Mouse (Mus musculus) liver, embryonic 12.5 days (tissue): ENCODE measurements around the gene Psmd9. TPM values are rescaled to one million over a fixed set of nuclear protein-coding genes. Genes with fewer than 3 reads are reported as not detected.
A peak's percentile ranks its signal among the peaks of the same experiment; 100 is the strongest.
"Not testable (repeated sequence)": the region's sequence is repeated elsewhere in the genome, so short reads cannot be mapped to it uniquely, and the experiment has no call there.

ENCODE experiments used
- ATAC-seq: fragments of 200-750 bp; cut with Nextera tagmentation; 2 replicates; pipeline ENCODE4 v1.8.0; 2017; ENCODE audit warnings: moderate number of reproducible peaks, mild to moderate bottlenecking, moderate library complexity
- H3K27ac ChIP-seq: fragments of 300-500 bp; sonication (generic); 2 replicates; pipeline ENCODE4 v1.5.1; 2016; ENCODE audit warnings: mild to moderate bottlenecking
- H3K27me3 ChIP-seq: fragments of 300-500 bp; sonication (generic); replicated peaks from 2 replicates; pipeline ENCODE4 v1.6.1; 2016; ENCODE audit warnings: mild to moderate bottlenecking, moderate library complexity
- H3K36me3 ChIP-seq: fragments of 300-500 bp; sonication (generic); 2 replicates; pipeline ENCODE4 v1.6.1; 2016; ENCODE audit warnings: mild to moderate bottlenecking, moderate library complexity
- H3K4me1 ChIP-seq: fragments of 300-500 bp; sonication (generic); 2 replicates; pipeline ENCODE4 v1.6.1; 2016
- H3K4me2 ChIP-seq: fragments of 300-500 bp; sonication (generic); 2 replicates; pipeline ENCODE4 v1.6.1; 2016; ENCODE audit warnings: mild to moderate bottlenecking, moderate library complexity
- H3K4me3 ChIP-seq: fragments of 300-500 bp; sonication (generic); 2 replicates; pipeline ENCODE4 v1.5.1; 2016; ENCODE audit warnings: mild to moderate bottlenecking, moderate library complexity
- H3K9ac ChIP-seq: fragments of 300-500 bp; sonication (generic); 2 replicates; pipeline ENCODE4 v1.6.1; 2016; ENCODE audit warnings: mild to moderate bottlenecking, moderate library complexity
- H3K9me3 ChIP-seq: fragments of 300-500 bp; sonication (generic); replicated peaks from 2 replicates; pipeline ENCODE4 v1.6.1; 2016; ENCODE audit warnings: mild to moderate bottlenecking, moderate library complexity
- WGBS: fragments of 180-500 bp; shearing (Covaris S2); methylation state at CpG from one replicate; pipeline ENCODE4 v1.1.7; 2016; ENCODE audit not compliant: insufficient replicate concordance; 5-methylcytosine and 5-hydroxymethylcytosine counted together
- polyA plus RNA-seq: library from polyadenylated mRNA; unstranded; fragments of >200 nt; fragmentation: Nextera tagmentation; extraction: Ambion mirVana; gene quantifications from 2 replicates; pipeline ENCODE4 v1.2.1, GENCODE M21; 2016

Psmd9 gene
- polyA plus RNA-seq, 1 experiment from 2014 or later, result 77.4 TPM

DNA sequence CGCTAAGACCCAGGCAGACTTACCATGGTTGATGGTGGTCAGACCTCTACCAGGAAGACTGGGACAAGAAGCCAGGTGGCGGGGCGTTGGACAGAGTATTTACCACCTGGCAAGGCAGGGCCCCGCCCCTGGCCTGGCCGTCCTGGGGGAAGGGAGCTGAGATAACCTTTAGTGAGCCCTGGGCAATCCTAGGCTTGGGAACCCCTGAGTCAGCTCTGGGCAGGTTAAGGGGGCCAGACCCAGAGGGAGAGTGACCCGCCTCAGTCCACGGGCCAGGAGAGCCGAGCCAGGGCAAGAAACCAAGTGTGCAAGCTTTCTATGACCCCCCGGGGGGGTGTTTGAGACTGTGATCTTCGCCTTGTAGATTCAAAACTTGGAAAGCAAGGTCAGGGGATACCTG, 13.4 kb downstream of the Psmd9 start, which contains the start of gene Hpd:
Hpd (minus strand) TSS at position 77 of the 400 bp plus-strand sequence.
- 54% methylated on average over 10 of the region's 10 CpGs for WGBS
- 0 out of 2 replicates have a peak within 1 kb of the TSS, but pooled peaks have one; percentile 12 for H3K9ac ChIP-seq
- H3K27ac ChIP-seq, result peak within 1 kb of the TSS; percentile 18
- H3K27me3 ChIP-seq, result peaks cover 28% of the 10 kb centered on the region
- no peak within 1 kb of the TSS for H3K4me2 ChIP-seq
- H3K36me3 ChIP-seq, result no peaks in the 10 kb centered on the region
- H3K9me3 ChIP-seq, result no peaks in the 10 kb centered on the region
- no peak for ATAC-seq
- peaks cover 11% of the 10 kb centered on the region; the same call in 1 of the 2 replicates for H3K4me1 ChIP-seq
- no peak within 1 kb of the TSS for H3K4me3 ChIP-seq

DNA sequence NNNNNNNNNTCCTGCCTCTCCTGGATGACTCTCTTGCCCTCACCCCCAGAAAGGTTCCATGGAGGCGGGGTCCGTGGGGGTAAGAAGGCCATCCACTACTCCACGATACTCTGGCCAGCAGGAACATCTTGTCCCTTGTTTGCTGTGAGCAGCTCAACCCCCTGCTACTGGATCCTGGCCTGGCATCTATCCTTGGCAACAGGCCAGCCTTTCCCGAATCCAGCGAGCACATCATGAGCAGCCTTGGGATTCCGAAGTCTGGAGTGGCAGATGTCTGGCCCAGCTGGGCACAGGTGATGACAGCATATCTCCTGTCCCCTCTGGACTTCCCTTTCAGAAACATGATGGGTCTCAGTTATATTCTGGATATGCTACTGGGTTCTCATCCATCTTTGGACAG, 16.8 kb downstream of the Psmd9 start:
- no peak overlapping the region for H3K4me2 ChIP-seq
- H3K4me1 ChIP-seq, result peaks cover 8% of the 10 kb centered on the region; the same call in 1 of the 2 replicates
- H3K9me3 ChIP-seq, result no peaks in the 10 kb centered on the region
- no peak overlapping the region for H3K4me3 ChIP-seq
- peaks cover 27% of the 10 kb centered on the region for H3K27me3 ChIP-seq
- H3K36me3 ChIP-seq, result no peaks in the 10 kb centered on the region
- ATAC-seq, result no peak
- no peak overlapping the region for H3K27ac ChIP-seq
- H3K9ac ChIP-seq, result no peak overlapping the region
- WGBS, result 73% methylated on average over 6 of the region's 6 CpGs

DNA sequence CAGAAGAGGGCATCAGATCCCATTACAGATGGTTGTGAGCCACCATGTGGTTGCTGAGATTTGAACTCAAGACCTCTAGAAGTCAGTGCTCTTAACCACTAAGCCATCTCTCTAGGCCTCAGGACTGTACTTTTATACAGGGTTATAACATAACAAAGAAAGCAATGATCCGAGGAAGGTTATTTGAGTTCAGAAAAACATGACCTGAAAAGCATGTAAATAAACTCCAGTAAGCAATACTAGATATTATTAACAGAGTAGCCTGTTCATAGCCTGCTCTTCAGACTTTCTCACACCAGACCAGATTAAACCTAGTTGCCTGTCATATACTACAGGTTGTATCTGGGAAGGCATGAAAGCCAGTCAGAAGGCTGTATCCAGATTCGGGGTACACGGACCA, 18.1 kb downstream of the Psmd9 start:
- no peak overlapping the region for H3K4me3 ChIP-seq
- no peaks in the 10 kb centered on the region for H3K9me3 ChIP-seq
- 84% methylated on average over 3 of the region's 3 CpGs for WGBS
- H3K4me1 ChIP-seq, result peaks cover 21% of the 10 kb centered on the region
- H3K36me3 ChIP-seq, result no peaks in the 10 kb centered on the region
- peaks cover 27% of the 10 kb centered on the region for H3K27me3 ChIP-seq
- no peak overlapping the region for H3K4me2 ChIP-seq
- ATAC-seq, result no peak
- no peak overlapping the region for H3K27ac ChIP-seq
- no peak overlapping the region for H3K9ac ChIP-seq

DNA sequence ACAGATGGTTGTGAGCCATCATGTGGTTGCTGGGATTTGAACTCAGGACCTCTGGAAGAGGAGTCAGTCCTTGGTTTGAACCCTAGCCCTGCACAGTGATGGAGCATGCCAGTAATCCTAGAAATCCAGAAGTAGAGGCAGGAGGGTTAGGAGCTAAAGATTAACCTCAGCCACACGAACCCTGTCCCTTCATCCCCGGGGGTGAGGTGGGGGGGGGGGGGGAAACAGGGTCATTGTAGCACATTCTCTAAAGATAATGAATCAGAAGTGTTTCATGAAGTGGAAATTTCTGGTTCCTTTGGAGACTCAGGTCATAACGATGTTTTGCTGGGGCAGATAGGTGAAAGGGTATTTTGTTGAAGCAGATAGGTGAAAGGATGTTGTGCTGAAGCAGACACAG, 21.7 kb downstream of the Psmd9 start:
- 59% methylated on average over 3 of the region's 3 CpGs for WGBS
- H3K36me3 ChIP-seq, result no peaks in the 10 kb centered on the region
- no peak overlapping the region for H3K4me3 ChIP-seq
- H3K4me2 ChIP-seq, result no peak overlapping the region
- H3K27ac ChIP-seq, result no peak overlapping the region
- no peaks in the 10 kb centered on the region for H3K9me3 ChIP-seq
- H3K27me3 ChIP-seq, result peaks cover 10% of the 10 kb centered on the region; the same call in 1 of the 2 replicates
- H3K9ac ChIP-seq, result no peak overlapping the region
- no peak for ATAC-seq
- peaks cover 50% of the 10 kb centered on the region for H3K4me1 ChIP-seq

DNA sequence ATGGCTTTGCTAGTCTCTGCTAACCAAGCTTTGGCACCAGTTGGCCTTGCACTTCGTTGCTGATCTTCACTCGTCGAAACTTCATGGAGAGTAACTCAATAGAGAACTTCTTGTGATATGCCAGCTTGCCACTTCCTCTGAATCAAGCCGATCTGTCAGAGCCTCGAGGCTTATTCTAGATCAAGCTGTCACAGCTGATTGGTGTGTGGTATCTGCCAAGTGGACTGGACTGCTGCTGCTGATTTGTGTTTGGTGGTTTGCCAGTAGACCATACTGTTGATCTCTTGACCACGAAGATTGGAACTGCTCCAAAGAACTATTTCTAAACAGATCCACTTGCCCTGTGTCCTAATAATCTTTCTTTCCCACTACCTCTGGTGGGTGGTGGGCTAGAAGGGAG, 22.2 kb downstream of the Psmd9 start:
- H3K9ac ChIP-seq, result no peak overlapping the region
- H3K4me3 ChIP-seq, result no peak overlapping the region
- H3K4me1 ChIP-seq, result peaks cover 54% of the 10 kb centered on the region
- no peaks in the 10 kb centered on the region for H3K9me3 ChIP-seq
- 50% methylated on average over 6 of the region's 6 CpGs for WGBS
- H3K27ac ChIP-seq, result no peak overlapping the region
- no peak for ATAC-seq
- no peaks in the 10 kb centered on the region for H3K36me3 ChIP-seq
- 0 out of 2 replicates have a peak, but pooled peaks cover 5% of the 10 kb centered on the region for H3K27me3 ChIP-seq
- H3K4me2 ChIP-seq, result no peak overlapping the region

DNA sequence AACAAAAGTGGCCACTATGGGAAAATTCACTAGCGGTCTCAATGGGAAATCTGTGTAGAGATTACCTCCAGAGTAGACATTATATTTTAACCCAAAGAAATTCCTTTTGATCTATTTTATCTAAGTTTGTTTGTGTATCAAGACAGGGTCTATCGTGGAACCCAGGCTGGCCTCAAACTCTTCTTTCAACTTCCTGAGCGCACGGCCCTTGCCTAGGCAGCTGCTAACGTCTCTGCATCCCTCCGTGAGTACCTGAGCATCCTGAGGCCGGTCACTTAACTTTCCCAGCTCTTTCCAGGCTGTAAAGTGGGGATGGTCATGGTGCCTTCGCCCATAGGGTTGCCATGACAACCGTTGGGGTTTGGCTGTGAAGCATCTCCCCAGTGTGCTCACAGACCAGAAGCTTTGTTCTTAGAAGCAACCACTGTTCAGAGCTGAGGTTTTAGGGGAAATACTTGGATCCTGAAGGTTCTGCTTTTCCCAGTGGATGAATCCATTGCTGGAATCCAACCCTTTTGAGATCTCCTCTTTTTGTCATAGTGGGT, 23.5 kb downstream of the Psmd9 start:
- peaks cover 54% of the 10 kb centered on the region for H3K4me1 ChIP-seq
- WGBS, result 54% methylated on average over 9 of the region's 9 CpGs
- H3K36me3 ChIP-seq, result no peaks in the 10 kb centered on the region
- H3K4me3 ChIP-seq, result no peak overlapping the region
- H3K4me2 ChIP-seq, result no peak overlapping the region
- no peaks in the 10 kb centered on the region for H3K9me3 ChIP-seq
- ATAC-seq, result no peak
- no peak overlapping the region for H3K9ac ChIP-seq
- peak overlapping the region; percentile 88 for H3K27ac ChIP-seq
- H3K27me3 ChIP-seq, result 0 out of 2 replicates have a peak, but pooled peaks cover 5% of the 10 kb centered on the region

DNA sequence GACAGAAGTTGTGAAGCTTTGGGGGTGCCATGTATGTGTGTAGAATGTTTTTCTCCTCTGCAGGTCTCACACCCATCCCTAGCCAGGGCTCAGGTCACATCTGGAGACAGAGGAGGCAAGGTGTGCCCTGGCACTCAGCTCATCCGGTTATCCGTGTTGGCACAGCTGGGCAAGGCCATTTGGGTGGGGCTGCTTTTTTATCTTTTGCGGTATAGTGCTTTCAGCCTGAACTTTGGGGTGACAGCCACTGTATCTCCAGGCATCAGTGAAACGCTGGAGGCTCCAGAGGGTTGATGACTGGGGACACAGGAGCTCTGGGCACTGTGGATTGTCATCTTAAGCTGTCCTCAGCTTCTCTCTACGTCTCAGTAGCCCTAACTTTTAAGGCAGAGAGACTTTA, 24.2 kb downstream of the Psmd9 start:
- Histone ChIP-seq H3K4me2 (peak overlapping the region; percentile 53), H3K9ac (peak overlapping the region; percentile 57), H3K36me3 (no peaks in the 10 kb centered on the region), H3K4me1 (peaks cover 55% of the 10 kb centered on the region), H3K4me3 (no peak overlapping the region), H3K27me3 (0 out of 2 replicates have a peak, but pooled peaks cover 3% of the 10 kb centered on the region), H3K9me3 (no peaks in the 10 kb centered on the region), H3K27ac (peak overlapping the region; percentile 88)
- peak; percentile 94 for ATAC-seq
- WGBS, result 28% methylated on average over 5 of the region's 5 CpGs

DNA sequence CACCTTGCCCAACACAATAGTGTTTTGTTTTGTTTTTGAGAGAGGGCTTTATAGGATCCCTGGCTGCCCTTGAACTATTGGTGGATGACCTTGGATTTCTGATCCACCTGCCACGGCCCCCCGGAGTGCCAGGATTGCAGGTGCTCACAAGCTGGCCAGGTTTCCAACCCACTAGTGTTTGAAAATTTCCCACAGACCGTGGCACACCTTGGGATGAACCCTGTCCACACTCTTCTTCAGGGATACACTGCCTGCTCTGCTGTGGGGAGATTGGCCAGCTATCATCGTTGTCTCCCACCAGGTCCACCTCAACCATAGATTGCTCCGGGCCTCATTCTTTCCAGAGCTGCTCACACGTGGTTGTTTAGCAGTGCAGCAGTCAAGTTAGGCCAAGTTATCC, 25.6 kb downstream of the Psmd9 start:
- H3K4me2 ChIP-seq, result no peak overlapping the region
- H3K27ac ChIP-seq, result peak overlapping the region; percentile 73
- no peak overlapping the region for H3K4me3 ChIP-seq
- no peaks in the 10 kb centered on the region for H3K36me3 ChIP-seq
- no peak for ATAC-seq
- H3K27me3 ChIP-seq, result no peaks in the 10 kb centered on the region
- peaks cover 60% of the 10 kb centered on the region for H3K4me1 ChIP-seq
- WGBS, result 72% methylated on average over 6 of the region's 6 CpGs
- peak overlapping the region; percentile 29; the same call in 1 of the 2 replicates for H3K9ac ChIP-seq
- H3K9me3 ChIP-seq, result no peaks in the 10 kb centered on the region

DNA sequence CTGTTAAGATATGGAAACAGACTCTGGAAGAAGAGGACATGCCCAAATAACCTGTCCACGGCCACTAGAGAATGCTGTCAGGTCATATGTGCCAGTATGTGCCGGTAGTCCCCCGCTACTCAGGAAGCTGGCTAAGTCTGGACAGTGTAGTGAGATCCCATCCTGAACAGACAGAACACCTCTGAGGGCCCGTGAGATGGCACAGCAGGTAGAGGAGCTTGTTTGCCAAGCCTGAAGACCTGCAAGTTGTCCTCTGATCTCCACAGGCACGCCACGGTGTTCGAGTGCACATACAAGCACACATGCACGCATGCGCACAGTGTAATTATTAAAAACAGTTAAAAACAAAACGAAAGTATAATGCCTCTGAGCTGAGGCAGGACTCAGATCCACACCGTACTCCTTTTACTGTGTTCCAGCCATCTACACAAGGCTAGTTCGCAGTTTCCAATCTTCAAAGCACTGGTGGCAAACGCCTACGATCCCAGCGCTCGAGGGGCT, 26.3 kb downstream of the Psmd9 start:
- no peak overlapping the region for H3K4me3 ChIP-seq
- H3K9ac ChIP-seq, result no peak overlapping the region
- H3K27me3 ChIP-seq, result no peaks in the 10 kb centered on the region
- no peaks in the 10 kb centered on the region for H3K36me3 ChIP-seq
- no peaks in the 10 kb centered on the region for H3K9me3 ChIP-seq
- peak overlapping the region; percentile 73 for H3K27ac ChIP-seq
- WGBS, result 76% methylated on average over 16 of the region's 16 CpGs
- peaks cover 67% of the 10 kb centered on the region for H3K4me1 ChIP-seq
- H3K4me2 ChIP-seq, result peak overlapping the region; percentile 21; the same call in 1 of the 2 replicates
- ATAC-seq, result no peak

DNA sequence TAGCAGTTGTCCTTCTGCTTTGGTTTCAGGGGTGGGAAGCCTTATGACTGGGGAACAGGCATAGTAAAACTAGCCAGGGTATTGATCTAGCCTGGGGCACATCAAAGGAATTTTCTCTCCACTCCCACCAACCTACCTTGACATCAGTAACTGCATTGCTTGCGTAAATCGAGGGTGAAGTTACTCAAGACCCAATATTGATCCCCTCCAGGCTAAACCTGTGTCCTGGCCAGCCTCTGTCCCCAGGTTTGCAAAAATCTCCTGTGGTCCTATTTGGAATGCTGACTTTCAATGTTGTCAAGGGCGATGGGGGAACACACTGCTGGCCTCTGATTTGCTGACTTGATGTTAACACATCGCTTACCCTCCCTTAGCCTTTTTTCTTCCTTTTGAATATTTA, 27.5 kb downstream of the Psmd9 start:
- peaks cover 67% of the 10 kb centered on the region for H3K4me1 ChIP-seq

DNA sequence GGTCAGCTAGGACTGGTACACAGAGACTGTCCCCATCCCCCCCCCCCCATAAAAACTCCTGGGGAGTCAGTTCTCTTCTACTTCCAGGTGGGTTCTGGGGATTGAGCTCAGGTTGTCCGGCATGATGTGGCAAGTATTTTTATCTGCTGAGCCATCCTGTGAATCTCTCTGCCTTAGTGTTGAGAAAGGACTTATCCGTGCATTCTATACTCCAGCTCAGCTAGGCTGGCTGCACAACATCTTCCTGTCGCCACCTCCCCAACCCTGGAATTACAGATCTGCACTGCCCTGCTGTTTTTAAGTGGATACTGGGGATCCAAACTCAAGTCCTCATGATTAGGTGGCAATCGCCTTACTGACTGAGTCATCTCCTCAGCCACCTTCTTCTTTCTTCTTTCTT, 29.3 kb downstream of the Psmd9 start:
- Histone ChIP-seq H3K9me3 (no peaks in the 10 kb centered on the region), H3K27ac (peak overlapping the region; percentile 46; the same call in 1 of the 2 replicates), H3K4me1 (peaks cover 58% of the 10 kb centered on the region), H3K27me3 (no peaks in the 10 kb centered on the region), H3K4me2 (no peak overlapping the region), H3K4me3 (no peak overlapping the region), H3K9ac (no peak overlapping the region), H3K36me3 (no peaks in the 10 kb centered on the region)
- 74% methylated on average over 4 of the region's 4 CpGs for WGBS
- ATAC-seq, result no peak

More for the DNA sequence above, 27.5 kb downstream of the Psmd9 start:
- Histone ChIP-seq H3K4me2 (no peak overlapping the region), H3K27me3 (no peaks in the 10 kb centered on the region), H3K36me3 (no peaks in the 10 kb centered on the region), H3K9me3 (no peaks in the 10 kb centered on the region), H3K4me3 (no peak overlapping the region), H3K27ac (no peak overlapping the region), H3K9ac (no peak overlapping the region)
- peak; percentile 6; the same call in 1 of the 2 replicates for ATAC-seq
- WGBS, result 69% methylated on average over 4 of the region's 4 CpGs

DNA sequence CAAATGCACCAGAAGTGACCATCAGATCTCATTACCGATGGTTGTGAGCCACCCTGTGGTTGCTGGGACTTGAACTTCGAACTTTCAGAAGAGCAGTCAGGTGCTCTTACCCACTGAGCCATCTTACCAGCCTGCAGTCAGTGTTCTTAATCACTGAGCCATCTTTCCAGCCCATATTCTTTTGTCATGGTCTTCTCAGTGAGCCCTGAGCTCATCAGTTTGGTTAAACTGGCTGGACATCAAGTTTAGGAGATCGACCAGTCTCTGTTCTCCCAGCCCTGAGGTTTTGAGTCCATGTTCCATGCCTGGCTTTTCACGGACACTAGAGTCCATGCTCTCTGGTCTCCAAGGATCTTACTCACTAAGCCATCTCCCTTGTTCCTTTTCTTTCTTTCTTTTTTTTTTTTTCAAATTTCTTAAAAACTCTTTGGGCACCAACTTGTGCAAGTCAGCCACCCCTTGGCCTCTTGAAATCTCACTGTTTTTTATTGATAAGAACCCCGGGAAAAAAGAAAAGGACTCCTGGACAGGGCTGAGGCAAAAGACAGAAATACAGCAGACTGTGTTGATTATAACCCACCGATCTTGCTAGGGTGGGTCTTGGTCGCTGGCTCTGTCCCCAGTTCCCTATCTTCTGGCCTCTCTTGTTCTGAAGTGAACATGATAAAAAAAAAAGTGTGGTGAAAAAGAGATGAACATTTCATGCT, 31.8 kb downstream of the Psmd9 start:
- not testable (repeated sequence) for H3K4me3 ChIP-seq, H3K36me3 ChIP-seq, H3K9me3 ChIP-seq, H3K27me3 ChIP-seq
- H3K27ac ChIP-seq, result peak overlapping the region; percentile 89
- H3K4me1 ChIP-seq, result peaks cover 33% of the 10 kb centered on the region
- ATAC-seq, result peak; percentile 78
- peak overlapping the region; percentile 25; the same call in 1 of the 2 replicates for H3K9ac ChIP-seq
- WGBS, result 56% methylated on average over 6 of the region's 7 CpGs
- H3K4me2 ChIP-seq, result peak overlapping the region; percentile 37
